Mouse (Mus musculus) spleen, adult 2 months (tissue): ENCODE data around the gene Zfp992.

ENCODE experiments used
- CTCF ChIP-seq: fragments of 200-500 bp; IDR thresholded peaks from 2 replicates; pipeline ENCODE4 v1.5.1; 2011; ENCODE audit warnings: mild to moderate bottlenecking, inconsistent platforms; ENCODE audit not compliant: insufficient read depth, insufficient read length, insufficient replicate concordance; ENCODE audit errors: extremely low read depth
- POLR2A ChIP-seq: fragments of 200-500 bp; IDR thresholded peaks from 2 replicates; pipeline ENCODE4 v1.6.1; 2011; ENCODE audit warnings: low read depth, low read length, inconsistent platforms

DNA sequence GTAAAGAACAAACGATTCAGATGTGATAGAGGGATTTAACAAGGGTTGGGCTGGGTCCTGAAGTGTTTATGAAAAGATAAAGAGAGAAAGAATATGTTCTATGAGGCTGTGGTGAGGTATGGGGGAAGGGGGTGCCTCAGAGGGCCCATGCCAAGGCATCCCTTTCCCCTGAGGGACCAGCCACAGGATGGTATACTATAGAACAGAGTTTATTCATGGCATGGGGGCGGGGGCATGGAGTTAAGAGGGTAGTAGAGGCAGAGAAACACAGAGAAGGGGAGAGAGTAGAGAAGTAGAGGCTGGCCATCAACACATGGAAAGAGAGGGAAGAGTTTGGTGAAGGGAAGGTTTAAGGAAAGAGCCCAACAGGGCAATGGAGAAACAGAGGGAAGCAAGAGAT is 6.1 kb downstream of the Zfp992 start:
- TF ChIP-seq CTCF (no peak), POLR2A (no peak)
